Mouse (Mus musculus): ENCODE measurements around the gene St6galnac3. TPM values are rescaled to one million over a fixed set of nuclear protein-coding genes. Genes with fewer than 3 reads are reported as not detected.

Gene St6galnac3
- polyA plus RNA-seq, 1 experiment from 2014 or later, result 25.6 TPM

- no peak overlapping the region for H3K4me3 ChIP-seq (ENCODE audit: low read depth, low read length)
- peak; percentile 39; the same call in 1 of the 2 replicates for ATAC-seq (ENCODE audit: low read depth)
- WGBS, result 56% methylated on average over 17 of the region's 17 CpGs
- H3K9me3 ChIP-seq (ENCODE audit: control insufficient read depth, low read length), result no peaks in the 10 kb centered on the region
- no peak overlapping the region for H3K9ac ChIP-seq (replicated peaks; ENCODE audit: low read depth, low read length)
- no peak overlapping the region for H3K4me2 ChIP-seq (ENCODE audit: low read depth, low read length)
- H3K4me1 ChIP-seq (ENCODE audit: control insufficient read depth, insufficient read depth, low read length), result no peaks in the 10 kb centered on the region; the same call in 1 of the 2 replicates
- H3K27ac ChIP-seq (ENCODE audit: low read depth, low read length), result 0 out of 2 replicates have a peak overlapping the region, but pooled peaks have one; percentile 16
- H3K27me3 ChIP-seq (ENCODE audit: control insufficient read depth, insufficient read depth, low read length), result no peaks in the 10 kb centered on the region
- H3K36me3 ChIP-seq (ENCODE audit: control insufficient read depth, insufficient read depth, low read length), result no peaks in the 10 kb centered on the region
These were observed 288.6 kb downstream of the St6galnac3 start for GRCm38 (mm10) chr3:153436076-153437021.

- Histone ChIP-seq H3K9ac (replicated peaks; ENCODE audit: low read depth, low read length) (no peak overlapping the region), H3K36me3 (ENCODE audit: control insufficient read depth, insufficient read depth, low read length) (no peaks in the 10 kb centered on the region), H3K4me3 (ENCODE audit: low read depth, low read length) (no peak overlapping the region), H3K4me1 (ENCODE audit: control insufficient read depth, insufficient read depth, low read length) (no peaks in the 10 kb centered on the region; the same call in 1 of the 2 replicates), H3K9me3 (ENCODE audit: control insufficient read depth, low read length) (no peaks in the 10 kb centered on the region), H3K27ac (ENCODE audit: low read depth, low read length) (no peak overlapping the region), H3K4me2 (ENCODE audit: low read depth, low read length) (no peak overlapping the region), H3K27me3 (ENCODE audit: control insufficient read depth, insufficient read depth, low read length) (no peaks in the 10 kb centered on the region)
- 28% methylated on average over 8 of the region's 8 CpGs for WGBS
- no peak for ATAC-seq (ENCODE audit: low read depth)
These were observed 292.0 kb downstream of the St6galnac3 start for GRCm38 (mm10) chr3:153433010-153433409.

DNA sequence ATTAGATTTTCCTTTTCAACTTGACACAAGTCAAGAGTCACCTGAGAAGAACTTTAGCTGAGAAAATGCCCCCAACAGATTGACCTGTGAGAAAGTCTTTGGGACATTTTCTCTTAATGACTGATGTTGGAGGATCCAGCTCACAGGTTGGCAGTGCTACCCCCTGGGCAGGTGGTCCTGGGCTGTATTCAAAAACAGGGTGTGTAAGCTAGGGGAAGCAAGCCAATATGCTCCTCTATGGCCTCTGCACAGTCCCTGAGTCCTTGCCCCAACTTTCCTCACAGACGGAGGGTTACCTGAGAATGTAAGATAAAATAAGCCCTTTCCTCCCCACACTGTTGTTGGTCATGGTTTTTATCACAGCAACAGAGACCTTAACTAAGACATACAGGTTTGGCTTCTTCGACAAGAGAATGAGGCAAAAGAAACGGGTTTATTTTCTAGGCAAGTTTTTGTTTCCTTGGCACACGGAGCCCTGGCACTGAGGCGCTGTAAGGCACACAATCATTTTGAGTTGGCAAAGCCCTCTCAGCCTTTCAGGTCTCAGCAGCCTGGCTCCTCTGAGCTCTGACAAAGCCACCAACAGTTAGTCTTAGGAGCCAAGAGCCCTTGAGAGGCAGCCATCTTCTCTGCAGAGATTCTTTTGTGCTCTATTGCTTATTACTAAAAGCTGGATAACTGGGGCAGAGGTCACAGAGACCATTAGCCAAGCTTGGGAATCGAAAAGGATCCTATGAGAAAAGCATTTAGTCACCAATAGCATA, 292.7 kb downstream of the St6galnac3 start:
- H3K27me3 ChIP-seq (ENCODE audit: control insufficient read depth, insufficient read depth, low read length), result no peaks in the 10 kb centered on the region
- no peak for ATAC-seq (ENCODE audit: low read depth)
- no peak overlapping the region for H3K27ac ChIP-seq (ENCODE audit: low read depth, low read length)
- 77% methylated on average over 6 of the region's 6 CpGs for WGBS
- H3K4me1 ChIP-seq (ENCODE audit: control insufficient read depth, insufficient read depth, low read length), result no peaks in the 10 kb centered on the region; the same call in 1 of the 2 replicates
- H3K9me3 ChIP-seq (ENCODE audit: control insufficient read depth, low read length), result no peaks in the 10 kb centered on the region
- H3K36me3 ChIP-seq (ENCODE audit: control insufficient read depth, insufficient read depth, low read length), result no peaks in the 10 kb centered on the region
- H3K9ac ChIP-seq (replicated peaks; ENCODE audit: low read depth, low read length), result no peak overlapping the region
- H3K4me3 ChIP-seq (ENCODE audit: low read depth, low read length), result no peak overlapping the region
- no peak overlapping the region for H3K4me2 ChIP-seq (ENCODE audit: low read depth, low read length)

- Histone ChIP-seq H3K4me2 (ENCODE audit: low read depth, low read length) (no peak overlapping the region), H3K27me3 (ENCODE audit: control insufficient read depth, insufficient read depth, low read length) (no peaks in the 10 kb centered on the region), H3K27ac (ENCODE audit: low read depth, low read length) (no peak overlapping the region), H3K4me1 (ENCODE audit: control insufficient read depth, insufficient read depth, low read length) (no peaks in the 10 kb centered on the region), H3K36me3 (ENCODE audit: control insufficient read depth, insufficient read depth, low read length) (no peaks in the 10 kb centered on the region), H3K9ac (replicated peaks; ENCODE audit: low read depth, low read length) (no peak overlapping the region), H3K9me3 (ENCODE audit: control insufficient read depth, low read length) (no peaks in the 10 kb centered on the region), H3K4me3 (ENCODE audit: low read depth, low read length) (no peak overlapping the region)
- 38% methylated on average over 8 of the region's 8 CpGs for WGBS
- no peak for ATAC-seq (ENCODE audit: low read depth)
These were observed 295.1 kb downstream of the St6galnac3 start for GRCm38 (mm10) chr3:153429840-153430239.

DNA sequence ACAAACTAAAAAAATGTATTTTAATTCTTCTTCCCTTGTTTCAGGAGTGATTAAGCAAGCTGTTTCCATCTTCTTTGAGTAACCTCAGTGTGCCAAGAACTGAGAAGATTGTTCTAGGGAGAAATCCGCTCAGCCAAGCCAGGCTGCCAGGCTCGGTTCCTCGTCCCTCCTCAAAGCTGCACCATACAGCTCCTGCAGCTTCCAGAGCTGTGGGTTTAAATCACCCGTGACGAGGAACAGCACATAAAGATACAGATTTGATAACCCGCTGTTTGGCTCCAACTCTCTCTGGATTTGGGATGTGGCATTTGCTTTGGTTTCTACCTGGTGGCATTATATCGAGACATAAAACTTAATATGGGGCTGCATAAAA, 303.1 kb downstream of the St6galnac3 start:
- H3K27me3 ChIP-seq (ENCODE audit: control insufficient read depth, insufficient read depth, low read length), result no peaks in the 10 kb centered on the region
- no peak overlapping the region for H3K4me2 ChIP-seq (ENCODE audit: low read depth, low read length)
- no peaks in the 10 kb centered on the region for H3K36me3 ChIP-seq (ENCODE audit: control insufficient read depth, insufficient read depth, low read length)
- no peak overlapping the region for H3K9ac ChIP-seq (replicated peaks; ENCODE audit: low read depth, low read length)
- H3K4me3 ChIP-seq (ENCODE audit: low read depth, low read length), result no peak overlapping the region
- H3K9me3 ChIP-seq (ENCODE audit: control insufficient read depth, low read length), result no peaks in the 10 kb centered on the region
- peaks cover 8% of the 10 kb centered on the region for H3K4me1 ChIP-seq (ENCODE audit: control insufficient read depth, insufficient read depth, low read length)
- ATAC-seq (ENCODE audit: low read depth), result peak; percentile 64
- H3K27ac ChIP-seq (ENCODE audit: low read depth, low read length), result no peak overlapping the region
- 30% methylated on average over 7 of the region's 7 CpGs for WGBS

- H3K4me3 ChIP-seq (ENCODE audit: low read depth, low read length), result no peak overlapping the region
- ATAC-seq (ENCODE audit: low read depth), result no peak; the same call in 1 of the 2 replicates
- H3K4me2 ChIP-seq (ENCODE audit: low read depth, low read length), result no peak overlapping the region
- no peaks in the 10 kb centered on the region for H3K27me3 ChIP-seq (ENCODE audit: control insufficient read depth, insufficient read depth, low read length)
- 32% methylated on average over 14 of the region's 14 CpGs for WGBS
- H3K9ac ChIP-seq (replicated peaks; ENCODE audit: low read depth, low read length), result no peak overlapping the region
- H3K36me3 ChIP-seq (ENCODE audit: control insufficient read depth, insufficient read depth, low read length), result no peaks in the 10 kb centered on the region
- H3K9me3 ChIP-seq (ENCODE audit: control insufficient read depth, low read length), result no peaks in the 10 kb centered on the region
- H3K4me1 ChIP-seq (ENCODE audit: control insufficient read depth, insufficient read depth, low read length), result peaks cover 8% of the 10 kb centered on the region
- H3K27ac ChIP-seq (ENCODE audit: low read depth, low read length), result no peak overlapping the region
These were observed 303.7 kb downstream of the St6galnac3 start for GRCm38 (mm10) chr3:153421060-153421917.

DNA sequence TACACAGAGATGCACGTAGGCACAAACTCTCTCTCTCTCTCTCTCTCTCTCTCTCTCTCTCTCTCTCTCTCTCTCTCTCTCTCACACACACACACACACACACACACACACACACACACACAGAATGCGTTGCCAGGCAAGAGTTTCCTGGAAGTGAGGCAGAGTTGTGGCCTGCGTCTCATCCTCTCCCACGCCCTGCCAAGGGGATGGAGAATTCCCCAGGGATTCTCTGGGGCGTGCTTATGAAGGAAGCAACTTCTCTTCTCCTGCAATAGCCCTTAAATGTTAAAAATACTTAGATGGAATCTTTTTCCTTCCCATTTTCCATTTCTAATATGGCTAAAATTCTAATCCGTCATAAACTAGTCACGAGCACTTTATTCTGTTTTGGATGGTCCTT, 305.6 kb downstream of the St6galnac3 start:
- H3K4me3 ChIP-seq (ENCODE audit: low read depth, low read length), result no peak overlapping the region
- H3K9me3 ChIP-seq (ENCODE audit: control insufficient read depth, low read length), result no peaks in the 10 kb centered on the region
- H3K9ac ChIP-seq (replicated peaks; ENCODE audit: low read depth, low read length), result no peak overlapping the region
- H3K4me1 ChIP-seq (ENCODE audit: control insufficient read depth, insufficient read depth, low read length), result peaks cover 8% of the 10 kb centered on the region
- 79% methylated on average over 7 of the region's 7 CpGs for WGBS
- ATAC-seq (ENCODE audit: low read depth), result no peak
- no peak overlapping the region for H3K27ac ChIP-seq (ENCODE audit: low read depth, low read length)
- H3K36me3 ChIP-seq (ENCODE audit: control insufficient read depth, insufficient read depth, low read length), result no peaks in the 10 kb centered on the region
- no peak overlapping the region for H3K4me2 ChIP-seq (ENCODE audit: low read depth, low read length)
- no peaks in the 10 kb centered on the region for H3K27me3 ChIP-seq (ENCODE audit: control insufficient read depth, insufficient read depth, low read length)

- no peak overlapping the region for H3K4me2 ChIP-seq (ENCODE audit: low read depth, low read length)
- ATAC-seq (ENCODE audit: low read depth), result no peak
- H3K27me3 ChIP-seq (ENCODE audit: control insufficient read depth, insufficient read depth, low read length), result no peaks in the 10 kb centered on the region
- H3K4me1 ChIP-seq (ENCODE audit: control insufficient read depth, insufficient read depth, low read length), result peaks cover 8% of the 10 kb centered on the region
- no peak overlapping the region for H3K4me3 ChIP-seq (ENCODE audit: low read depth, low read length)
- H3K9ac ChIP-seq (replicated peaks; ENCODE audit: low read depth, low read length), result no peak overlapping the region
- no peaks in the 10 kb centered on the region for H3K9me3 ChIP-seq (ENCODE audit: control insufficient read depth, low read length)
- 70% methylated on average over 9 of the region's 9 CpGs for WGBS
- no peaks in the 10 kb centered on the region for H3K36me3 ChIP-seq (ENCODE audit: control insufficient read depth, insufficient read depth, low read length)
- H3K27ac ChIP-seq (ENCODE audit: low read depth, low read length), result no peak overlapping the region
These were observed 308.0 kb downstream of the St6galnac3 start for GRCm38 (mm10) chr3:153417001-153417400.

Data from neural tube, embryonic 14.5 days (tissue).